Comparison of ENCODE assay signal across 8 mouse cellular contexts in genomic region chr4:46485696-46486417, GRCm38 (mm10). TPM values are rescaled to one million over a fixed set of nuclear protein-coding genes. Genes with fewer than 3 reads are reported as not detected.
DNase-seq lines count a peak whose midpoint lies in the region; ATAC-seq and TF ChIP-seq lines count a peak whose summit lies in the region.

No protein-coding gene starts in this region.

- H3K9ac ChIP-seq in kidney, embryonic 14.5 days (ENCODE audit: low read depth, low read length), result no peak overlapping the region
- peak overlapping the region; percentile 4; the same call in 1 of the 2 replicates for H3K9ac ChIP-seq in lung, embryonic 14.5 days
- no peak overlapping the region for H3K9ac ChIP-seq in hindbrain, embryonic 16.5 days (ENCODE audit: low read depth, low read length)
- H3K9ac ChIP-seq in forebrain, embryonic 15.5 days (replicated peaks), result no peak overlapping the region

- peak; percentile 85 for DNase-seq in adrenal gland, adult 2 months
- peak; percentile 57 to 74 for DNase-seq in gastrocnemius, postnatal 4 days (ENCODE audit: low spot score in 2 of 2)
- peak; percentile 68 for DNase-seq in lung, embryonic 14.5 days
- DNase-seq in spleen, adult 18-20 months, result peak; percentile 80 to 90

- no peaks in the 10 kb centered on the region for H3K9me3 ChIP-seq in kidney, embryonic 14.5 days (ENCODE audit: control insufficient read depth, low read length)
- no peaks in the 10 kb centered on the region for H3K9me3 ChIP-seq in lung, embryonic 14.5 days (ENCODE audit: low read depth, low read length)
- H3K9me3 ChIP-seq in hindbrain, embryonic 16.5 days (ENCODE audit: control insufficient read depth, low read length), result no peaks in the 10 kb centered on the region
- no peaks in the 10 kb centered on the region for H3K9me3 ChIP-seq in forebrain, embryonic 15.5 days

- 24% methylated on average over 14 of the region's 14 CpGs for WGBS in kidney, embryonic 14.5 days
- WGBS in lung, embryonic 14.5 days, result 34% methylated on average over 14 of the region's 14 CpGs
- WGBS in hindbrain, embryonic 16.5 days, result 65% methylated on average over 14 of the region's 14 CpGs
- WGBS in forebrain, embryonic 15.5 days, result 62% methylated on average over 14 of the region's 14 CpGs

- TF ChIP-seq CTCF in lung, embryonic 14.5 days (IDR thresholded peaks at IDR 0.05; ENCODE audit: low read depth), result no peak

- no peaks in the 10 kb centered on the region for H3K27me3 ChIP-seq in kidney, embryonic 14.5 days (ENCODE audit: control insufficient read depth, insufficient read depth, low read length)
- no peaks in the 10 kb centered on the region for H3K27me3 ChIP-seq in lung, embryonic 14.5 days (ENCODE audit: insufficient read depth, low read length)
- H3K27me3 ChIP-seq in hindbrain, embryonic 16.5 days (replicated peaks; ENCODE audit: control insufficient read depth, insufficient read depth, low read length), result no peaks in the 10 kb centered on the region
- no peaks in the 10 kb centered on the region for H3K27me3 ChIP-seq in forebrain, embryonic 15.5 days

- H3K4me2 ChIP-seq in kidney, embryonic 14.5 days (replicated peaks; ENCODE audit: low read depth, low read length), result no peak overlapping the region
- H3K4me2 ChIP-seq in lung, embryonic 14.5 days, result no peak overlapping the region
- no peak overlapping the region for H3K4me2 ChIP-seq in hindbrain, embryonic 16.5 days (ENCODE audit: low read length)
- no peak overlapping the region for H3K4me2 ChIP-seq in forebrain, embryonic 15.5 days (replicated peaks)

- peak; percentile 74 for ATAC-seq in CD4-positive, CD25-positive, alpha-beta regulatory T cell, adult 4 months
- no peak for ATAC-seq in kidney, embryonic 14.5 days (ENCODE audit: low FRiP score, low TSS enrichment)
- no peak for ATAC-seq in lung, embryonic 14.5 days (ENCODE audit: insufficient read depth)
- no peak for ATAC-seq in hindbrain, embryonic 16.5 days
- no peak for ATAC-seq in forebrain, embryonic 15.5 days (replicated peaks)

- no peaks in the 10 kb centered on the region for H3K36me3 ChIP-seq in kidney, embryonic 14.5 days (ENCODE audit: control insufficient read depth, insufficient read depth, low read length)
- no peaks in the 10 kb centered on the region for H3K36me3 ChIP-seq in lung, embryonic 14.5 days (ENCODE audit: insufficient read depth)
- H3K36me3 ChIP-seq in hindbrain, embryonic 16.5 days (ENCODE audit: control insufficient read depth, insufficient read depth, low read length), result no peaks in the 10 kb centered on the region
- no peaks in the 10 kb centered on the region for H3K36me3 ChIP-seq in forebrain, embryonic 15.5 days

- H3K27ac ChIP-seq in kidney, embryonic 14.5 days (ENCODE audit: low read depth, low read length), result peak overlapping the region; percentile 19
- H3K27ac ChIP-seq in lung, embryonic 14.5 days (ENCODE audit: low read depth), result peak overlapping the region; percentile 37; the same call in 1 of the 2 replicates
- H3K27ac ChIP-seq in hindbrain, embryonic 16.5 days (ENCODE audit: low read depth, low read length), result no peak overlapping the region
- no peak overlapping the region for H3K27ac ChIP-seq in forebrain, embryonic 15.5 days (replicated peaks)

- peaks cover 8% of the 10 kb centered on the region; the same call in 1 of the 2 replicates for H3K4me1 ChIP-seq in kidney, embryonic 14.5 days (ENCODE audit: control insufficient read depth, insufficient read depth, low read length)
- H3K4me1 ChIP-seq in lung, embryonic 14.5 days (ENCODE audit: insufficient read depth), result no peaks in the 10 kb centered on the region
- peaks cover 9% of the 10 kb centered on the region for H3K4me1 ChIP-seq in hindbrain, embryonic 16.5 days (ENCODE audit: control insufficient read depth, insufficient read depth, low read depth, low read length)
- peaks cover 7% of the 10 kb centered on the region for H3K4me1 ChIP-seq in forebrain, embryonic 15.5 days

- no peak overlapping the region for H3K4me3 ChIP-seq in kidney, embryonic 14.5 days (ENCODE audit: low read length)
- H3K4me3 ChIP-seq in lung, embryonic 14.5 days (ENCODE audit: low read depth, low read length), result no peak overlapping the region
- H3K4me3 ChIP-seq in hindbrain, embryonic 16.5 days (ENCODE audit: low read length), result no peak overlapping the region
- no peak overlapping the region for H3K4me3 ChIP-seq in forebrain, embryonic 15.5 days

RNA-seq across cellular contexts. Expression of gene Nans, which starts 3.2 kb away (rescaled TPM):
- 10 to 100 TPM; 67.1 to 69.6 TPM for polyA plus RNA-seq in CD4-positive, CD25-positive, alpha-beta regulatory T cell, adult 4 months (2017; shearing (Covaris generic))
- total RNA-seq in adrenal gland, adult 2 months (2021), result 10 to 100 TPM; 38.4 to 42.5 TPM
- 13.7 and 16.0 TPM in 2 replicates for polyA plus RNA-seq in adrenal gland, adult 2 months (2012; rRNA removed)
- 10 to 100 TPM; 54.0 to 60.9 TPM for total RNA-seq in gastrocnemius, postnatal 4 days (2021)
- 64.0 and 65.8 TPM in 2 replicates for polyA plus RNA-seq in kidney, embryonic 14.5 days (2014; fragmentation: Nextera tagmentation; extraction: Ambion mirVana)
- 75.8 and 77.9 TPM in 2 replicates for polyA plus RNA-seq in lung, embryonic 14.5 days (2014; fragmentation: Nextera tagmentation; extraction: Ambion mirVana)
- polyA plus RNA-seq in hindbrain, embryonic 16.5 days (2015; fragmentation: Nextera tagmentation; extraction: Ambion mirVana), result 73.7 and 77.1 TPM in 2 replicates
- 78.5 and 84.2 TPM in 2 replicates for polyA plus RNA-seq in forebrain, embryonic 15.5 days (2015; fragmentation: Nextera tagmentation; extraction: Ambion mirVana)

RNA-seq across cellular contexts. Expression of gene Anp32b, which starts 35.2 kb away (rescaled TPM):
- polyA plus RNA-seq in CD4-positive, CD25-positive, alpha-beta regulatory T cell, adult 4 months (2017; shearing (Covaris generic)), result 10 to 100 TPM; 36.6 to 47.9 TPM
- total RNA-seq in adrenal gland, adult 2 months (2021), result 100 to 1,000 TPM; 103 to 121 TPM
- 56.8 and 73.6 TPM in 2 replicates for polyA plus RNA-seq in adrenal gland, adult 2 months (2012; rRNA removed)
- 100 to 1,000 TPM; 121 to 131 TPM for total RNA-seq in gastrocnemius, postnatal 4 days (2021)
- 378 and 408 TPM in 2 replicates for polyA plus RNA-seq in kidney, embryonic 14.5 days (2014; fragmentation: Nextera tagmentation; extraction: Ambion mirVana)
- polyA plus RNA-seq in lung, embryonic 14.5 days (2014; fragmentation: Nextera tagmentation; extraction: Ambion mirVana), result 315 and 330 TPM in 2 replicates
- polyA plus RNA-seq in hindbrain, embryonic 16.5 days (2015; fragmentation: Nextera tagmentation; extraction: Ambion mirVana), result 72.5 and 82.4 TPM in 2 replicates
- polyA plus RNA-seq in forebrain, embryonic 15.5 days (2015; fragmentation: Nextera tagmentation; extraction: Ambion mirVana), result 109 and 115 TPM in 2 replicates

RNA-seq across cellular contexts. Expression of gene Trim14, which starts 50.1 kb away (rescaled TPM):
- polyA plus RNA-seq in CD4-positive, CD25-positive, alpha-beta regulatory T cell, adult 4 months (2017; shearing (Covaris generic)), result 10 to 100 TPM; 33.2 to 35.8 TPM
- 1 to 10 TPM; 4.9 to 5.8 TPM for total RNA-seq in adrenal gland, adult 2 months (2021)
- 16.0 and 21.3 TPM in 2 replicates for polyA plus RNA-seq in adrenal gland, adult 2 months (2012; rRNA removed)
- total RNA-seq in gastrocnemius, postnatal 4 days (2021), result 1 to 10 TPM; 1.5 to 3.1 TPM
- 1.4 and 1.8 TPM in 2 replicates for polyA plus RNA-seq in kidney, embryonic 14.5 days (2014; fragmentation: Nextera tagmentation; extraction: Ambion mirVana)
- 1.7 and 3.1 TPM in 2 replicates for polyA plus RNA-seq in lung, embryonic 14.5 days (2014; fragmentation: Nextera tagmentation; extraction: Ambion mirVana)
- 0.85 and 1.2 TPM in 2 replicates for polyA plus RNA-seq in hindbrain, embryonic 16.5 days (2015; fragmentation: Nextera tagmentation; extraction: Ambion mirVana)
- 0.48 and 1.2 TPM in 2 replicates for polyA plus RNA-seq in forebrain, embryonic 15.5 days (2015; fragmentation: Nextera tagmentation; extraction: Ambion mirVana)

Comparison
In these comparisons a context has a peak if more than half of its experiments do, and no peak if none do; other contexts are left out.
1. H3K27ac ChIP-seq: peak in kidney, embryonic 14.5 days (single experiment) and lung, embryonic 14.5 days (single experiment); none in hindbrain, embryonic 16.5 days (single experiment) and forebrain, embryonic 15.5 days (single experiment).
2. Peak in every context shown above with its lines, with median percentiles within 50 percentile points of each other: DNase-seq.